Mouse (Mus musculus) forelimb bud, embryonic 11.5 days (tissue): ENCODE data around the gene Lrtm2.
A peak's percentile ranks its signal among the peaks of the same experiment; 100 is the strongest.

Source experiments
- DNase-seq: peaks from one replicate; pipeline ENCODE4 v3.0.0-alpha.2; 2012; ENCODE audit warnings: low read depth, low spot score

Gene Lrtm2

GRCm38 (mm10) chr6:119336124-119336523 is 5.6 kb upstream of the Lrtm2 start:
- no peak for DNase-seq

DNA sequence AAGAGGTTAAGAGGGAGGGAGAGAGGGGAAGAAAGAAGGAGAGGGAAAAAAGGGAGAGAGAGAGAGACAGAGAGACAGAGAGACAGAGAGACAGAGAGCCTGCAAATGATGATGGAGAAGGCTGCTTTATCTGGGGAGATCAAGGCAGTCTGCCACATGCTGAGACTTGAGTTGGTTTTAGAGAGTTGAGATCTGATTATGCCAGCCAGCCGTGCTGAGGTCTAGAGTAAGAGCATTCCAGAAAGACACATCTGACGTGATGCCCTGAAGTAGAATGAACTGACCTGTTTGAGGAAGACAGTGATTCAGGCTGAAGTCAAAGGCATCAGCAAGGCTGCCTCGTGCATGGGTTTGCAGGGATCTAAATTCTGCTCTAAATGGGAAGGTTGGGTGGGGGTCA is 3.3 kb upstream of the Lrtm2 start:
- DNase-seq = no peak

- DNase-seq = peak; percentile 54
These were observed 2.6 kb upstream of the Lrtm2 start for GRCm38 (mm10) chr6:119333202-119333601.

GRCm38 (mm10) chr6:119332111-119332510 is 1.5 kb upstream of the Lrtm2 start:
- peak; percentile 28 for DNase-seq

- no peak for DNase-seq
These were observed 630 bp downstream of the Lrtm2 start for GRCm38 (mm10) chr6:119329936-119330335.

DNA sequence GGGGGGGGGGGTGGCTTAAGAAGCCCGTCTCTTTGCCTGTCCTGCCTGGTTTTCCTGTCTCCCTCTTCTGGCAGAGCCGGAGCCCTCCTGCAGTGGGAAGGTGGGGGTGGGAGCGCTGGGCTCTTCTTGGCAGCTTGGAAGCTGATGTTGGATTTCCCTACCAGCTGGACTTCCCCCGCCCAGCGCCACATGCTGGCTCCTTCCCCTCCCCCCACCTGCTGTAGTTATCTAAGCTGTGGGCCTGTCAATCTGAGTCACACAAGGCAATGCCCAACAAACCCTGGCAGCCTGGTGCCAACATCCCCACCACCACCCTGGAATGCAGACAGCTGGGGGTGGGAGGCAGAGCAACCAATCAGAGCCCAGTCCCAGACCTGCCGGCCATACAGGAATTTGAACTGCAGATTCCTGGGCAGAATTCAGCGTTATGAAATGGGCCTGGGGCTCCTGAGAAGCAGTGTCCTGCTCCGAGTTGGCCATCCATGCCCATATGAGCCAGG is 1.3 kb downstream of the Lrtm2 start:
- no peak for DNase-seq

GRCm38 (mm10) chr6:119328521-119329115 is 1.9 kb downstream of the Lrtm2 start:
- no peak for DNase-seq

- DNase-seq = no peak
These were observed 4.0 kb downstream of the Lrtm2 start for GRCm38 (mm10) chr6:119326541-119326940.

- DNase-seq = no peak
These were observed 4.6 kb downstream of the Lrtm2 start for GRCm38 (mm10) chr6:119325978-119326377.

DNA sequence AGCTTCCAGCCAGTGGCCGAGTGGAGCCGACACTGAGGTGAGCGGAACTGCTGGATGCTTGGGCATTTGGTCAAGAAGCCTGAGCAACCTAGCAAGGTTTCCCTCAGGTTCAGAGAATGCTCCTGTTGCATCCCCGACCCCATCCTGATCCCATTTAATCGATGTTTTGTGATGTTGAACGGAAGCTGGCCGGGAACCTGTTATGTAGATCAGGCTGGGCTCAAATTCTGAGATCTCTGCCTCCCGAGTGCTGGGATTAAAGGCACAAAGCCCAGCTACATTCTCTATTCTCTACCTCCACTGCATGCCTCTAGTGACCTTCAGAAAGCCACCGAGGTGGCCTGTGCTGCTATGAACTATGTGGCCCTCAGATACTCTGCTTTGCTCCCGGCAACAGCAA is 5.8 kb downstream of the Lrtm2 start:
- no peak for DNase-seq

- DNase-seq = no peak
These were observed 8.8 kb downstream of the Lrtm2 start for GRCm38 (mm10) chr6:119321752-119322151.

DNA sequence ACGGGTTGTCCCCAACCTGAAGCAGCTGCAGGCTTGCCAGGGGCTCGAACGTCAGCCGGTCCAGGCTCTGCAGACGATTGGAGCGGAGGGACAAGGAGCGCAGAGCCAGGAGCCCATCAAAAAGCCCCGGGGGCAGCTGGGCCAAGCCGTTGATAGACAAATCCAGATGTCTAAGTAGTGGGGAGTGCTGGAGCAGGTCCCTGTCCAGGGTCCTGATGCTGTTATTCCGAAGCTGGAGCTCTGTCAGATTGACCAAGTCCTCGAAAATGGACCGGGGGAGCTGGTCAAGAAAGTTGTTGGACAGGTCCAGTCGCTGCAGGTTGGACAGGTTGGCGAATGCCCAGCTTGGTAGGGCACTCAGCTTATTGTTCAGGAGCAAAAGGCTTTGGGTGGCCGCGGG is 10.1 kb downstream of the Lrtm2 start:
- DNase-seq = peak; percentile 86

- DNase-seq = no peak
These were observed 11.2 kb downstream of the Lrtm2 start for GRCm38 (mm10) chr6:119319358-119319757.

DNA sequence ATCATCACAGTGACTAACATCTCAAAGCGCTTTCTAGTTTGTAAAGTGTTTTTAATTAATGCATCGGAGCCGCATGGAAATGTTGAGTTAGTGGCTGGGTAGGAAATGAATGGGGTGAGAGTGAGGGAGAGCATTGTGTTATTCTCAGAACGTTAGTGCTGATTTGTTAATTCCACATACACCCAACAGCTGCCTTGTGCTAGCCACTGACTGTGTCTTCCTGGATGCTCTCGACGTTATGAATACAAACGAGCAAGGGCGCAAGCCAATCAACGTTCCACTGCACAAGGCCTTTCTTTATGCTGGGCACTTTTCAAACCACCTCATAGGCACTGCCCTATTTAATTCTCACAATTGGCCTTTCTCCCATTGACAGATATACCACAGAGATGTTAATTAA is 11.8 kb downstream of the Lrtm2 start:
- DNase-seq = no peak

DNA sequence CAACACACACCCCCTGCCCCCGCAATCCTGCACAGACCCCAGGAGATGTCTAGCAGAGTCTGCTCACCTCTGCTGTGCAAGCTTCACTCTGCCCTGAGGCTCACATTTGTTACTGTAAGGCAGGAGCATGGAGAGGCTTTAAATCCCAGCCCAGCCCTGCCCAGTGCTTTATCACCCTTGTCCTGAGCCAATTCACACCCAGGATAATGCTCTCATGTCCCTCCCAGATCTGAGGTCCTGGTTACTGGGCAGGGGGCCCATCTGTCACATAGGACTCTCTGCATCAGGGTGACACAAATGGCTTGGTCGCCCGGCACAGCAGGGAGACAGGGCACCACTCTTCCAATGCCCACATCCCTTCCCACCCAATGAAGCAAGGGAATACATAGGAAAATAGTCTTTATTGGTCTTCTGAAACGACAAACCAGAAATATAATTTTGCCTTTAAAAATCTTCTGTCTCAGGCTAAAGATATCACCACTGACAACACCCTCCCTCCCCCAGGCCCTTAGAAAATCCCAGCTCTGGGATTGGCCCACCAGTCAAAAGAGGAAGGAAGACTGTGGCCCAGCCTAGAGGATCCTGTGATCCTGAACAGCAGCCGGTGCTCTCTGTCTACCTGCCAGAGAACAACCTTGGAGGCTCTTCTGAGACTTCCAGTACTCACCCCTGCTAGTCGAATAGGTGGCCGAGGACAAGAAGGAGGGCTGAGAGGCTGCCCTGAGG is 15.7 kb downstream of the Lrtm2 start:
- no peak for DNase-seq

DNA sequence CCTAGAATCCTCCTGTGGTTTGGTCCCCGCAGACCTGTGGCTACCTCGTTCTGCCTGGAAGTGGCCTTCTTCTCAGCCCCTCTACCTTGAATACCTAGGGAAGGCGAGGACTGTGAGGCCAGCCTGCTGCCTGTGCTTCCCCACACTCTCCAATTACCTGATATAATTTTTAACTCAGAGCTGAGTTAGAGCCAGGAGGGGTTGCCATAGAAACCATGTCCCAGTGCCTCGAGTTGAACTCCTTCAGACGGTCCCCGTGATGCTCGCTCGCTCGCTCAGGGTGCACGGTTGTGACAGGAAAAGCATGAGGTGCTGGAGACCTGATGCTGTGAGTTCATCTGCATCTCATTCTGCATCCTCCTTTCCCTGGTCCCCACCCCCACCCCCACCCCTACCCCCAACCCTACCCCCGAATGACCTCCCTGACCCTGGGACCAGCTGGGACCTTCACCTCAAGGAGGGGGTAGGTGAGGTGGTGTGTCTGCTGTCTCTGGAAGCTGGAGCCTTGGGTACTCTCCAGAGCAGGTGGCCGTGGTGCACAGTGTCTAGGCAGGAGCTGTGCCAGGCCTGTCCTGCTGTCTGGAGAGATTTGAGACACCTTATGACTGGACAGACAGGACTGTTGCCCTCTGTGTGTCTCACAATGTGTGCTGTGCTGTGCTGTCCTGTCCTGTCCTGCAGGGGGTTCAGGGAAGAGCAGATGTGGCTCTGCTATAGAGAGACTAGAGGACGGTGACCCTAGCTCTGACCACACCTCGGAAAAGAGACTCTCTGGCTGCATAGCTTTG is 16.8 kb downstream of the Lrtm2 start:
- no peak for DNase-seq

- no peak for DNase-seq
These were observed 17.5 kb downstream of the Lrtm2 start for GRCm38 (mm10) chr6:119313096-119313495.

DNA sequence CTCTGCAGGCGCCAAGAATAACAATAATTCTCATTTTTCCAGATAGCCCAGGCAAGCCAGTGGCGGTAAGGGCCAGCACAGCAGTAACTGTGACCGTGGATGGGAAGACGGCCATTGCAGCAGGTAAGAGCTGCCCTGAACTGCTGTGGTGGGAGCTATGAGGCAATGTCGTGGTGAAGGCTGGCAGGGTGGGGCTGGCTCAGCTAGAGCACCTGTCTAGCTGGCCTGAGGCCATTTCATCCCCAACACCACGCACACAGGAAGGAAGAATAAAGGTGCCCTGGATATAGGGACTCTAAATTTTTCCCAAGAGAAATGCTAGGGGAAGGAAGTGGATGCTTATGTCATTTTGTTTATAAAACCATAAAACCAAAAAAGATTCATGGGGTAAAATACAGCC is 18.2 kb downstream of the Lrtm2 start:
- no peak for DNase-seq

GRCm38 (mm10) chr6:119310176-119310575 is 20.4 kb downstream of the Lrtm2 start:
- no peak for DNase-seq

DNA sequence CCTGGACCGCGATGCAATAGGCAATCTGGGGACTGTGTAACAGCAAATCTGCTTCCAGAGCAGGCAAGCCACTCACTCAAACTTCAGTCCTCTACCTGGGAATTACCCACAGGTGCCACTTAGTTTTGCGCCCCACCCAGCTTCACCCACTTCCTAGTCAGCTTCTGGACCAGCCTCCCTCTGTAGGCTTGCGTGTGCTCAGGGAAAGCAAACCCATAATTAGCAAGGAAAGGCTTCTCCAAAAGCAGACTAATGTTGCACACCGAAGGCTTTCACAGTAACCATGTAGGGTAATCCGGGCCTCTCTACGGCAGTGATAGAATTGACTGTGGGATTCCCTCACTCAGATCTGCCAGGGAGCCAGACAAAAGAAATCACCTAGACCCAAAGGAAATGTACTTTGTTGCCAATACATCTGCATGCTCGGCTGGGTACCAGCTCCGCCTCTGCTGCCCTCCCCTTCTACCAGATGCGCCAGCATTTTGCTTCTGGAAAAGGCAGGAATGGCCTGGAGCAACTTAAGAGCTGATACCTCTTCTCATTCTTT is 22.6 kb downstream of the Lrtm2 start:
- DNase-seq = no peak

DNA sequence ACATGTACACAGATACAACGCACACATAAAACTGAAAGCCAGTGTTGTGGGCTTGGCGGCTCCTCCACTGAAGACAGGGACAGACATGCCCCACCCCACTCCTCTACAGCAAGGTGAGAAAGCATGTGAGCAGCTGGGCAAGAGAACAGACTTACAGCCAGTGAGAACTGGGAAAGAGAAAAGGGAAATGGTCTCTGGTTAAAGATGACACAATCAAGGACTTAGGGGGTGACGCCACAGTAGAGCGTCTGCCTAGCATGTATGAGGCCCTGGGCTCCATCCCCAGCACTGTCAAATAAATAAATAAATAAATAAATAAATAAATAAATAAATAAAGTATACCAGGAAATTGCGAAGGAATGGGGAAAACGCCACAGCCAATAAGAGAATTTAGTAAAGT is 27.2 kb downstream of the Lrtm2 start:
- DNase-seq = no peak

GRCm38 (mm10) chr6:119301310-119301709 is 29.3 kb downstream of the Lrtm2 start:
- no peak for DNase-seq
